Mouse (Mus musculus): ENCODE results near the gene Dennd1a. TPM values are rescaled to one million over a fixed set of nuclear protein-coding genes. Genes with fewer than 3 reads are reported as not detected.

The Dennd1a gene
- polyA plus RNA-seq, 1 experiment from 2014 or later: 18.8 TPM

GRCm38 (mm10) chr2:37766027-37766761 is 521.0 kb downstream of the Dennd1a start:
- Histone ChIP-seq H3K4me1 (peaks cover 44% of the 10 kb centered on the region), H3K27me3 (replicated peaks) (peaks cover 4% of the 10 kb centered on the region; the same call in 1 of the 2 replicates), H3K9me3 (no peaks in the 10 kb centered on the region), H3K27ac (no peak overlapping the region), H3K9ac (no peak overlapping the region), H3K36me3 (no peaks in the 10 kb centered on the region), H3K4me3 (no peak overlapping the region), H3K4me2 (replicated peaks) (0 out of 2 replicates have a peak overlapping the region, but pooled peaks have one; percentile 4)
- 50% methylated on average over 11 of the region's 11 CpGs for WGBS
- ATAC-seq (ENCODE audit: low FRiP score, low read depth): no peak

- H3K27ac ChIP-seq: no peak overlapping the region
- H3K4me3 ChIP-seq: no peak overlapping the region
- H3K9me3 ChIP-seq: no peaks in the 10 kb centered on the region
- peaks cover 49% of the 10 kb centered on the region for H3K4me1 ChIP-seq
- 16% methylated on average over 21 of the region's 21 CpGs for WGBS
- H3K36me3 ChIP-seq: no peaks in the 10 kb centered on the region
- peaks cover 9% of the 10 kb centered on the region; the same call in 1 of the 2 replicates for H3K27me3 ChIP-seq (replicated peaks)
- H3K9ac ChIP-seq: 0 out of 2 replicates have a peak overlapping the region, but pooled peaks have one; percentile 3
- H3K4me2 ChIP-seq (replicated peaks): peak overlapping the region; percentile 15
- no peak for ATAC-seq (ENCODE audit: low FRiP score, low read depth)
Observed at GRCm38 (mm10) chr2:37765082-37765483, 522.1 kb downstream of the Dennd1a start.

- H3K4me2 ChIP-seq (replicated peaks): no peak overlapping the region
- no peak for ATAC-seq (ENCODE audit: low FRiP score, low read depth)
- WGBS: 88% methylated on average over 2 of the region's 2 CpGs
- H3K36me3 ChIP-seq: no peaks in the 10 kb centered on the region
- H3K9ac ChIP-seq: no peak overlapping the region
- peaks cover 49% of the 10 kb centered on the region for H3K4me1 ChIP-seq
- H3K4me3 ChIP-seq: no peak overlapping the region
- H3K27ac ChIP-seq: no peak overlapping the region
- no peaks in the 10 kb centered on the region for H3K9me3 ChIP-seq
- H3K27me3 ChIP-seq (replicated peaks): peaks cover 11% of the 10 kb centered on the region; the same call in 1 of the 2 replicates
Observed at GRCm38 (mm10) chr2:37764514-37764913, 522.7 kb downstream of the Dennd1a start.

GRCm38 (mm10) chr2:37763638-37764037 is 523.6 kb downstream of the Dennd1a start:
- Histone ChIP-seq H3K27me3 (replicated peaks) (peaks cover 13% of the 10 kb centered on the region; the same call in 1 of the 2 replicates), H3K4me2 (replicated peaks) (no peak overlapping the region), H3K36me3 (no peaks in the 10 kb centered on the region), H3K9me3 (no peaks in the 10 kb centered on the region), H3K9ac (no peak overlapping the region), H3K4me1 (peaks cover 45% of the 10 kb centered on the region), H3K27ac (no peak overlapping the region), H3K4me3 (no peak overlapping the region)
- no peak for ATAC-seq (ENCODE audit: low FRiP score, low read depth)
- WGBS: 4% methylated on average over 3 of the region's 3 CpGs

GRCm38 (mm10) chr2:37760633-37761032 is 526.6 kb downstream of the Dennd1a start:
- Histone ChIP-seq H3K4me2 (replicated peaks) (no peak overlapping the region), H3K4me1 (peaks cover 26% of the 10 kb centered on the region), H3K4me3 (no peak overlapping the region), H3K9ac (no peak overlapping the region), H3K27ac (no peak overlapping the region), H3K36me3 (no peaks in the 10 kb centered on the region), H3K27me3 (replicated peaks) (peaks cover 9% of the 10 kb centered on the region; the same call in 1 of the 2 replicates), H3K9me3 (no peaks in the 10 kb centered on the region)
- no peak for ATAC-seq (ENCODE audit: low FRiP score, low read depth)
- WGBS: 25% methylated on average over 6 of the region's 6 CpGs

GRCm38 (mm10) chr2:37758343-37759015 is 528.7 kb downstream of the Dennd1a start:
- H3K27ac ChIP-seq: no peak overlapping the region
- no peaks in the 10 kb centered on the region for H3K9me3 ChIP-seq
- WGBS: 5% methylated on average over 21 of the region's 21 CpGs
- peaks cover 9% of the 10 kb centered on the region; the same call in 1 of the 2 replicates for H3K27me3 ChIP-seq (replicated peaks)
- no peak overlapping the region for H3K9ac ChIP-seq
- H3K4me1 ChIP-seq: peaks cover 18% of the 10 kb centered on the region
- peak overlapping the region; percentile 46 for H3K4me2 ChIP-seq (replicated peaks)
- no peaks in the 10 kb centered on the region for H3K36me3 ChIP-seq
- peak; percentile 56; the same call in 1 of the 2 replicates for ATAC-seq (ENCODE audit: low FRiP score, low read depth)
- H3K4me3 ChIP-seq: no peak overlapping the region

- Histone ChIP-seq H3K27ac (no peak overlapping the region), H3K4me1 (peaks cover 18% of the 10 kb centered on the region), H3K4me2 (replicated peaks) (peak overlapping the region; percentile 46), H3K36me3 (no peaks in the 10 kb centered on the region), H3K4me3 (no peak overlapping the region), H3K27me3 (replicated peaks) (peaks cover 9% of the 10 kb centered on the region; the same call in 1 of the 2 replicates), H3K9ac (no peak overlapping the region), H3K9me3 (no peaks in the 10 kb centered on the region)
- ATAC-seq (ENCODE audit: low FRiP score, low read depth): no peak
- 80% methylated on average over 4 of the region's 4 CpGs for WGBS
Observed at GRCm38 (mm10) chr2:37757784-37758183, 529.4 kb downstream of the Dennd1a start.

GRCm38 (mm10) chr2:37757016-37757415 is 530.2 kb downstream of the Dennd1a start:
- Histone ChIP-seq H3K36me3 (no peaks in the 10 kb centered on the region), H3K9me3 (no peaks in the 10 kb centered on the region), H3K27ac (no peak overlapping the region), H3K4me1 (peaks cover 18% of the 10 kb centered on the region), H3K4me2 (replicated peaks) (no peak overlapping the region), H3K27me3 (replicated peaks) (peaks cover 9% of the 10 kb centered on the region; the same call in 1 of the 2 replicates), H3K9ac (no peak overlapping the region), H3K4me3 (no peak overlapping the region)
- 86% methylated on average over 5 of the region's 5 CpGs for WGBS
- no peak for ATAC-seq (ENCODE audit: low FRiP score, low read depth)

- WGBS: 69% methylated on average over 2 of the region's 2 CpGs
- Histone ChIP-seq H3K4me2 (replicated peaks) (no peak overlapping the region), H3K27me3 (replicated peaks) (peaks cover 9% of the 10 kb centered on the region; the same call in 1 of the 2 replicates), H3K9me3 (no peaks in the 10 kb centered on the region), H3K4me1 (peaks cover 18% of the 10 kb centered on the region), H3K4me3 (no peak overlapping the region), H3K27ac (no peak overlapping the region), H3K36me3 (no peaks in the 10 kb centered on the region), H3K9ac (no peak overlapping the region)
- no peak for ATAC-seq (ENCODE audit: low FRiP score, low read depth)
Observed at GRCm38 (mm10) chr2:37756220-37756930, 530.8 kb downstream of the Dennd1a start.

- no peaks in the 10 kb centered on the region; the same call in 1 of the 2 replicates for H3K4me1 ChIP-seq
- H3K9me3 ChIP-seq: no peaks in the 10 kb centered on the region
- no peak overlapping the region for H3K27ac ChIP-seq
- ATAC-seq (ENCODE audit: low FRiP score, low read depth): no peak
- 95% methylated on average over 1 of the region's 1 CpGs for WGBS
- H3K4me2 ChIP-seq (replicated peaks): no peak overlapping the region
- no peak overlapping the region for H3K4me3 ChIP-seq
- no peak overlapping the region for H3K9ac ChIP-seq
- peaks cover 2% of the 10 kb centered on the region; the same call in 1 of the 2 replicates for H3K27me3 ChIP-seq (replicated peaks)
- H3K36me3 ChIP-seq: no peaks in the 10 kb centered on the region
Observed at GRCm38 (mm10) chr2:37751114-37751513, 536.1 kb downstream of the Dennd1a start.

GRCm38 (mm10) chr2:37749323-37749722 is 537.9 kb downstream of the Dennd1a start:
- no peaks in the 10 kb centered on the region for H3K4me1 ChIP-seq
- H3K4me3 ChIP-seq: no peak overlapping the region
- peaks cover 2% of the 10 kb centered on the region; the same call in 1 of the 2 replicates for H3K27me3 ChIP-seq (replicated peaks)
- 68% methylated on average over 6 of the region's 6 CpGs for WGBS
- no peak overlapping the region for H3K9ac ChIP-seq
- no peaks in the 10 kb centered on the region for H3K36me3 ChIP-seq
- H3K4me2 ChIP-seq (replicated peaks): no peak overlapping the region
- H3K27ac ChIP-seq: no peak overlapping the region
- no peaks in the 10 kb centered on the region for H3K9me3 ChIP-seq
- ATAC-seq (ENCODE audit: low FRiP score, low read depth): no peak

All from neural tube, embryonic 12.5 days (tissue).